Mouse (Mus musculus) forebrain, embryonic 14.5 days (tissue): ENCODE data around the gene Nfix. TPM values are rescaled to one million over a fixed set of nuclear protein-coding genes. Genes with fewer than 3 reads are reported as not detected.

Source experiments
- ATAC-seq: fragments of 200-750 bp; cut with Nextera tagmentation; 2 replicates; pipeline ENCODE4 v1.8.0; 2017; ENCODE audit warnings: mild to moderate bottlenecking, moderate library complexity
- DNase-seq: peaks from one replicate; pipeline ENCODE4 v3.0.0-alpha.2; 2015; ENCODE audit warnings: low spot score
- H3K27ac ChIP-seq: fragments of 300-500 bp; sonication (generic); 2 replicates; pipeline ENCODE4 v1.5.1; 2014; ENCODE audit warnings: low read depth, mild to moderate bottlenecking, control low read depth, low read length, moderate library complexity
- H3K27me3 ChIP-seq: fragments of 300-500 bp; sonication (generic); replicated peaks from 2 replicates; pipeline ENCODE4 v1.6.1; 2014; ENCODE audit warnings: low read length, control low read depth, mixed read lengths; ENCODE audit not compliant: control insufficient read depth, insufficient read depth
- H3K36me3 ChIP-seq: fragments of 300-500 bp; sonication (generic); 2 replicates; pipeline ENCODE4 v1.6.1; 2014; ENCODE audit warnings: low read length, control low read depth; ENCODE audit not compliant: control insufficient read depth, insufficient read depth
- H3K4me1 ChIP-seq: fragments of 300-500 bp; sonication (generic); 2 replicates; pipeline ENCODE4 v1.6.1; 2014; ENCODE audit warnings: antibody characterized with exemption, low read length, control low read depth; ENCODE audit not compliant: control insufficient read depth, insufficient read depth
- H3K4me2 ChIP-seq: fragments of 300-500 bp; sonication (generic); 2 replicates; pipeline ENCODE4 v1.6.1; 2014; ENCODE audit warnings: mild to moderate bottlenecking, control low read depth, low read length
- H3K4me3 ChIP-seq: fragments of 300-500 bp; sonication (generic); 2 replicates; pipeline ENCODE4 v1.5.1; 2014; ENCODE audit warnings: low read depth, low read length, control low read depth
- H3K9ac ChIP-seq: fragments of 300-500 bp; sonication (generic); 2 replicates; pipeline ENCODE4 v1.6.1; 2014; ENCODE audit warnings: mild to moderate bottlenecking, low read length, control low read depth, moderate library complexity
- H3K9me3 ChIP-seq: fragments of 300-500 bp; sonication (generic); replicated peaks from 2 replicates; pipeline ENCODE4 v1.6.1; 2016; ENCODE audit warnings: low read length, control low read depth, mixed read lengths; ENCODE audit not compliant: control insufficient read depth
- whole genome bisulfite sequencing: fragments of 180-500 bp; shearing (Covaris S2); extraction: QIAGEN DNeasy Blood & Tissue Kit; methylation state at CpG from one replicate; pipeline ENCODE4 v1.1.7; 2014; 5-methylcytosine and 5-hydroxymethylcytosine counted together
- polyA plus RNA-seq: library from polyadenylated mRNA; unstranded; fragments of >200 nt; fragmentation: Nextera tagmentation; extraction: Ambion mirVana; gene quantifications from 2 replicates; pipeline ENCODE4 v1.2.1, GENCODE M21; 2014

Nfix gene
- polyA plus RNA-seq, 1 experiment from 2014 or later, result 237 TPM

GRCm38 (mm10) chr8:84816117-84816516, 16.0 kb upstream of the Nfix start:
- Histone ChIP-seq H3K9me3 (no peaks in the 10 kb centered on the region), H3K36me3 (no peaks in the 10 kb centered on the region), H3K9ac (no peak overlapping the region), H3K4me1 (peaks cover 20% of the 10 kb centered on the region), H3K27ac (no peak overlapping the region), H3K27me3 (no peaks in the 10 kb centered on the region), H3K4me3 (no peak overlapping the region), H3K4me2 (no peak overlapping the region)
- no peak for DNase-seq
- 79% methylated on average over 17 of the region's 17 CpGs for WGBS
- no peak for ATAC-seq

- Histone ChIP-seq H3K27ac (peak overlapping the region; percentile 95), H3K4me2 (no peak overlapping the region), H3K9me3 (no peaks in the 10 kb centered on the region), H3K27me3 (no peaks in the 10 kb centered on the region), H3K9ac (no peak overlapping the region), H3K36me3 (no peaks in the 10 kb centered on the region), H3K4me1 (peaks cover 23% of the 10 kb centered on the region), H3K4me3 (no peak overlapping the region)
- WGBS, result 11% methylated on average over 9 of the region's 9 CpGs
- ATAC-seq (peak; percentile 51), DNase-seq (peak; percentile 87)
Observed at GRCm38 (mm10) chr8:84815547-84815946, 15.4 kb upstream of the Nfix start.

- H3K4me3 ChIP-seq, result no peak overlapping the region
- no peaks in the 10 kb centered on the region for H3K27me3 ChIP-seq
- H3K9ac ChIP-seq, result peak overlapping the region; percentile 29
- H3K36me3 ChIP-seq, result no peaks in the 10 kb centered on the region
- peak; percentile 81 for DNase-seq
- H3K4me2 ChIP-seq, result peak overlapping the region; percentile 16; the same call in 1 of the 2 replicates
- H3K9me3 ChIP-seq, result no peaks in the 10 kb centered on the region
- peaks cover 27% of the 10 kb centered on the region for H3K4me1 ChIP-seq
- H3K27ac ChIP-seq, result peak overlapping the region; percentile 95
- 32% methylated on average over 19 of the region's 19 CpGs for WGBS
- peak; percentile 57 for ATAC-seq
Observed at GRCm38 (mm10) chr8:84814555-84815441, 14.7 kb upstream of the Nfix start.

GRCm38 (mm10) chr8:84814240-84814554, 14.1 kb upstream of the Nfix start:
- H3K4me2 ChIP-seq, result 0 out of 2 replicates have a peak overlapping the region, but pooled peaks have one; percentile 16
- no peak for DNase-seq
- no peaks in the 10 kb centered on the region for H3K27me3 ChIP-seq
- H3K4me3 ChIP-seq, result no peak overlapping the region
- H3K36me3 ChIP-seq, result no peaks in the 10 kb centered on the region
- H3K4me1 ChIP-seq, result peaks cover 33% of the 10 kb centered on the region
- H3K9ac ChIP-seq, result peak overlapping the region; percentile 29; the same call in 1 of the 2 replicates
- peak; percentile 30; the same call in 1 of the 2 replicates for ATAC-seq
- 64% methylated on average over 11 of the region's 11 CpGs for WGBS
- H3K9me3 ChIP-seq, result no peaks in the 10 kb centered on the region
- peak overlapping the region; percentile 95 for H3K27ac ChIP-seq

GRCm38 (mm10) chr8:84813830-84814229, 13.7 kb upstream of the Nfix start:
- DNase-seq, result no peak
- H3K36me3 ChIP-seq, result no peaks in the 10 kb centered on the region
- 70% methylated on average over 3 of the region's 3 CpGs for WGBS
- H3K27me3 ChIP-seq, result no peaks in the 10 kb centered on the region
- peak overlapping the region; percentile 95 for H3K27ac ChIP-seq
- H3K9ac ChIP-seq, result peak overlapping the region; percentile 17; the same call in 1 of the 2 replicates
- no peak overlapping the region for H3K4me3 ChIP-seq
- H3K4me1 ChIP-seq, result peaks cover 35% of the 10 kb centered on the region
- no peaks in the 10 kb centered on the region for H3K9me3 ChIP-seq
- no peak for ATAC-seq
- 0 out of 2 replicates have a peak overlapping the region, but pooled peaks have one; percentile 16 for H3K4me2 ChIP-seq

GRCm38 (mm10) chr8:84813059-84813458, 12.9 kb upstream of the Nfix start:
- peak; percentile 8; the same call in 1 of the 2 replicates for ATAC-seq
- Histone ChIP-seq H3K4me2 (no peak overlapping the region), H3K9me3 (no peaks in the 10 kb centered on the region), H3K27me3 (no peaks in the 10 kb centered on the region), H3K27ac (peak overlapping the region; percentile 95), H3K36me3 (no peaks in the 10 kb centered on the region), H3K4me1 (peaks cover 35% of the 10 kb centered on the region), H3K9ac (no peak overlapping the region), H3K4me3 (no peak overlapping the region)
- DNase-seq, result peak; percentile 94
- 3% methylated on average over 5 of the region's 5 CpGs for WGBS

GRCm38 (mm10) chr8:84811303-84811702, 11.2 kb upstream of the Nfix start:
- DNase-seq (no peak), ATAC-seq (no peak)
- peak overlapping the region; percentile 78 for H3K27ac ChIP-seq
- no peaks in the 10 kb centered on the region for H3K36me3 ChIP-seq
- no peaks in the 10 kb centered on the region for H3K27me3 ChIP-seq
- no peaks in the 10 kb centered on the region for H3K9me3 ChIP-seq
- peaks cover 35% of the 10 kb centered on the region for H3K4me1 ChIP-seq
- peak overlapping the region; percentile 60 for H3K4me2 ChIP-seq
- WGBS, result 11% methylated on average over 10 of the region's 10 CpGs
- H3K4me3 ChIP-seq, result peak overlapping the region; percentile 21
- H3K9ac ChIP-seq, result peak overlapping the region; percentile 60

- peak overlapping the region; percentile 21 for H3K4me3 ChIP-seq
- no peaks in the 10 kb centered on the region for H3K9me3 ChIP-seq
- peak; percentile 78 for ATAC-seq
- peak overlapping the region; percentile 60 for H3K4me2 ChIP-seq
- under 1% methylated on average over 30 of the region's 32 CpGs for WGBS
- peak overlapping the region; percentile 78 for H3K27ac ChIP-seq
- H3K36me3 ChIP-seq, result no peaks in the 10 kb centered on the region
- peak overlapping the region; percentile 60 for H3K9ac ChIP-seq
- no peaks in the 10 kb centered on the region for H3K27me3 ChIP-seq
- peak; percentile 94 for DNase-seq
- peaks cover 35% of the 10 kb centered on the region for H3K4me1 ChIP-seq
Observed at GRCm38 (mm10) chr8:84810896-84811295, 10.8 kb upstream of the Nfix start.

GRCm38 (mm10) chr8:84809941-84810280, 9.8 kb upstream of the Nfix start:
- H3K4me3 ChIP-seq, result no peak overlapping the region
- H3K36me3 ChIP-seq, result no peaks in the 10 kb centered on the region
- H3K9me3 ChIP-seq, result no peaks in the 10 kb centered on the region
- ATAC-seq (no peak), DNase-seq (peak; percentile 59)
- peaks cover 31% of the 10 kb centered on the region for H3K4me1 ChIP-seq
- H3K9ac ChIP-seq, result no peak overlapping the region
- H3K4me2 ChIP-seq, result no peak overlapping the region
- WGBS, result 71% methylated on average over 5 of the region's 5 CpGs
- no peaks in the 10 kb centered on the region for H3K27me3 ChIP-seq
- peak overlapping the region; percentile 82; the same call in 1 of the 2 replicates for H3K27ac ChIP-seq
